Comparison of ENCODE assay signal across 9 mouse cellular contexts in genomic region chr19:47936938-47937337, GRCm38 (mm10). TPM values are rescaled to one million over a fixed set of nuclear protein-coding genes. Genes with fewer than 3 reads are reported as not detected.
DNase-seq lines count a peak whose midpoint lies in the region; ATAC-seq and TF ChIP-seq lines count a peak whose summit lies in the region.
"Had no signal": no experiment of that assay in that cellular context is flagged by ENCODE, and none has a peak within 500 bp of the region (broad histone marks: within the 10 kb centered on the region; RNA-seq: fewer than 3 reads in every experiment).

No protein-coding gene starts in this region.

- intact Hi-C loops in heart, adult 2 months (cut with DNase I), result no loop called here

- H3K4me2 ChIP-seq in hindbrain, embryonic 16.5 days (ENCODE audit: low read length), result peak overlapping the region; percentile 79
- peak overlapping the region; percentile 58 for H3K4me2 ChIP-seq in midbrain, embryonic 11.5 days

- no peak for ATAC-seq in hindbrain, embryonic 16.5 days
- ATAC-seq in midbrain, embryonic 11.5 days (ENCODE audit: low FRiP score), result no peak

- H3K27ac ChIP-seq in heart, embryonic 10.5 days, result no peak overlapping the region
- no peak overlapping the region for H3K27ac ChIP-seq in heart, adult 2 months
- no peak overlapping the region for H3K27ac ChIP-seq in cortical plate, adult 2 months (ENCODE audit: insufficient read depth, low read length)
- no peak overlapping the region for H3K27ac ChIP-seq in hindbrain, embryonic 16.5 days (ENCODE audit: low read depth, low read length)
- H3K27ac ChIP-seq in midbrain, embryonic 11.5 days (ENCODE audit: low read depth, low read length), result no peak overlapping the region

- H3K79me2 ChIP-seq in heart, adult 2 months (replicated peaks; ENCODE audit: control insufficient read depth, insufficient read depth, low read length), result no peaks in the 10 kb centered on the region

- H3K27me3 ChIP-seq in heart, embryonic 10.5 days (ENCODE audit: insufficient read depth, poor library complexity, severe bottlenecking), result peaks cover 22% of the 10 kb centered on the region; the same call in 1 of the 2 replicates
- peaks cover 1% of the 10 kb centered on the region; the same call in 1 of the 2 replicates for H3K27me3 ChIP-seq in heart, adult 2 months (ENCODE audit: control insufficient read depth, insufficient read depth, low read length)
- no peaks in the 10 kb centered on the region for H3K27me3 ChIP-seq in hindbrain, embryonic 16.5 days (replicated peaks; ENCODE audit: control insufficient read depth, insufficient read depth, low read length)
- H3K27me3 ChIP-seq in midbrain, embryonic 11.5 days (ENCODE audit: control insufficient read depth, insufficient read depth, low read length), result no peaks in the 10 kb centered on the region

- H3K4me1 ChIP-seq in heart, embryonic 10.5 days, result peaks cover 10% of the 10 kb centered on the region
- H3K4me1 ChIP-seq in heart, adult 2 months (ENCODE audit: control insufficient read depth, insufficient read depth, low read length), result no peaks in the 10 kb centered on the region; the same call in 1 of the 2 replicates
- H3K4me1 ChIP-seq in cortical plate, adult 2 months (ENCODE audit: control insufficient read depth, insufficient read depth, low read length), result no peaks in the 10 kb centered on the region; the same call in 1 of the 2 replicates
- H3K4me1 ChIP-seq in hindbrain, embryonic 16.5 days (ENCODE audit: control insufficient read depth, insufficient read depth, low read depth, low read length), result peaks cover 5% of the 10 kb centered on the region; the same call in 1 of the 2 replicates
- peaks cover 4% of the 10 kb centered on the region; the same call in 1 of the 2 replicates for H3K4me1 ChIP-seq in midbrain, embryonic 11.5 days (ENCODE audit: control insufficient read depth, insufficient read depth, low read length)

- H3K9ac ChIP-seq in heart, adult 2 months (ENCODE audit: low read depth, low read length), result no peak overlapping the region
- H3K9ac ChIP-seq in hindbrain, embryonic 16.5 days (ENCODE audit: low read depth, low read length), result no peak overlapping the region; the same call in 1 of the 2 replicates
- H3K9ac ChIP-seq in midbrain, embryonic 11.5 days (ENCODE audit: low read length), result no peak overlapping the region

- H3K4me3 ChIP-seq in heart, embryonic 10.5 days, result peak overlapping the region; percentile 53
- no peak overlapping the region for H3K4me3 ChIP-seq in heart, adult 2 months
- peak overlapping the region; percentile 21; the same call in 1 of the 2 replicates for H3K4me3 ChIP-seq in cortical plate, adult 2 months (ENCODE audit: insufficient read depth, low read length)
- H3K4me3 ChIP-seq in hindbrain, embryonic 16.5 days (ENCODE audit: low read length), result peak overlapping the region; percentile 50; the same call in 1 of the 2 replicates
- H3K4me3 ChIP-seq in midbrain, embryonic 11.5 days (ENCODE audit: low read depth, low read length), result no peak overlapping the region; the same call in 1 of the 2 replicates

- no peaks in the 10 kb centered on the region for H3K9me3 ChIP-seq in heart, embryonic 10.5 days
- no peaks in the 10 kb centered on the region for H3K9me3 ChIP-seq in hindbrain, embryonic 16.5 days (ENCODE audit: control insufficient read depth, low read length)
- H3K9me3 ChIP-seq in midbrain, embryonic 11.5 days (ENCODE audit: control insufficient read depth, low read length), result no peaks in the 10 kb centered on the region

- H3K36me3 ChIP-seq in heart, embryonic 10.5 days, result no peaks in the 10 kb centered on the region
- H3K36me3 ChIP-seq in heart, adult 2 months (ENCODE audit: control insufficient read depth, insufficient read depth, low read length), result no peaks in the 10 kb centered on the region
- no peaks in the 10 kb centered on the region for H3K36me3 ChIP-seq in hindbrain, embryonic 16.5 days (ENCODE audit: control insufficient read depth, insufficient read depth, low read length)
- no peaks in the 10 kb centered on the region for H3K36me3 ChIP-seq in midbrain, embryonic 11.5 days (ENCODE audit: control insufficient read depth, insufficient read depth, low read length)

- no peak for TF ChIP-seq CTCF in heart, adult 2 months (IDR thresholded peaks at IDR 0.05)
- TF ChIP-seq CTCF in cortical plate, adult 2 months (IDR thresholded peaks at IDR 0.05; ENCODE audit: extremely low read depth, insufficient read depth, low read length), result no peak

- TF ChIP-seq EP300 in heart, adult 2 months (IDR thresholded peaks at IDR 0.05; ENCODE audit: insufficient read depth, low read depth, low read length), result no peak

- TF ChIP-seq POLR2A in heart, adult 2 months (IDR thresholded peaks at IDR 0.05; ENCODE audit: insufficient read depth, low read depth, low read length), result no peak
- TF ChIP-seq POLR2A in cortical plate, adult 2 months (IDR thresholded peaks at IDR 0.05; ENCODE audit: extremely low read depth, insufficient read depth, low read length), result no peak

- no peak for DNase-seq in heart, embryonic 10.5 days (ENCODE audit: low spot score)
- DNase-seq in heart, adult 2 months, result no peak
- DNase-seq in midbrain, embryonic 11.5 days (ENCODE audit: low spot score, missing footprints), result peak; percentile 44
- DNase-seq in adrenal gland, adult (ENCODE audit: inconsistent age in 2 of 2, low spot score in 1 of 2), result no peak
- DNase-seq in thymus, postnatal 25 days, result no peak
- DNase-seq in spleen, postnatal 36 days (ENCODE audit: low spot score in 2 of 2), result no peak

- WGBS in heart, embryonic 10.5 days, result 68% methylated on average over 9 of the region's 9 CpGs
- 59% methylated on average over 9 of the region's 9 CpGs for WGBS in heart, adult 2 months
- WGBS in hindbrain, embryonic 16.5 days, result 54% methylated on average over 9 of the region's 9 CpGs
- WGBS in midbrain, embryonic 11.5 days, result 70% methylated on average over 9 of the region's 9 CpGs

RNA-seq across cellular contexts. Expression of gene Cfap58, which starts 0.5 kb away (rescaled TPM):
- polyA plus RNA-seq in heart, embryonic 10.5 days (2016; fragmentation: Nextera tagmentation; extraction: Ambion mirVana), result 0.10 and 0.23 TPM in 2 replicates
- 1 to 10 TPM; 1.9 to 2.1 TPM for total RNA-seq in heart, adult 2 months (2021)
- polyA plus RNA-seq in heart, adult 2 months (2012; rRNA removed), result 0.02 TPM in 1 of 2 replicates, not detected in the other
- 0.17 and 0.19 TPM in 2 replicates for polyA plus RNA-seq in cortical plate, adult 2 months (2012; rRNA removed)
- 0.60 and 0.88 TPM in 2 replicates for polyA plus RNA-seq in hindbrain, embryonic 16.5 days (2015; fragmentation: Nextera tagmentation; extraction: Ambion mirVana)
- polyA plus RNA-seq in midbrain, embryonic 11.5 days (2014; fragmentation: Nextera tagmentation; extraction: Ambion mirVana), result 0.14 and 0.20 TPM in 2 replicates
- polyA plus RNA-seq: large intestine, adult 2 months had no signal

RNA-seq across cellular contexts. Expression of gene Itprip, which starts 17.8 kb away (rescaled TPM):
- polyA plus RNA-seq in heart, embryonic 10.5 days (2016; fragmentation: Nextera tagmentation; extraction: Ambion mirVana), result 15.6 and 21.1 TPM in 2 replicates
- total RNA-seq in heart, adult 2 months (2021), result 10 to 100 TPM in 1 of 2 experiments, 1 to 10 TPM in 1; 8.5 to 11.7 TPM
- polyA plus RNA-seq in heart, adult 2 months (2012; rRNA removed), result 8.1 and 8.6 TPM in 2 replicates
- polyA plus RNA-seq in cortical plate, adult 2 months (2012; rRNA removed), result 0.78 and 0.79 TPM in 2 replicates
- 4.4 and 4.9 TPM in 2 replicates for polyA plus RNA-seq in hindbrain, embryonic 16.5 days (2015; fragmentation: Nextera tagmentation; extraction: Ambion mirVana)
- 11.8 and 13.2 TPM in 2 replicates for polyA plus RNA-seq in midbrain, embryonic 11.5 days (2014; fragmentation: Nextera tagmentation; extraction: Ambion mirVana)

RNA-seq across cellular contexts. Expression of gene Cfap43, which starts 17.9 kb away (rescaled TPM):
- 0.06 and 0.11 TPM in 2 replicates for polyA plus RNA-seq in heart, embryonic 10.5 days (2016; fragmentation: Nextera tagmentation; extraction: Ambion mirVana)
- not detected for total RNA-seq in heart, adult 2 months (2021)
- polyA plus RNA-seq in heart, adult 2 months (2012; rRNA removed), result 0.26 and 0.86 TPM in 2 replicates
- 0.44 and 0.94 TPM in 2 replicates for polyA plus RNA-seq in cortical plate, adult 2 months (2012; rRNA removed)
- polyA plus RNA-seq in hindbrain, embryonic 16.5 days (2015; fragmentation: Nextera tagmentation; extraction: Ambion mirVana), result 2.9 and 3.0 TPM in 2 replicates
- 0.05 and 0.07 TPM in 2 replicates for polyA plus RNA-seq in midbrain, embryonic 11.5 days (2014; fragmentation: Nextera tagmentation; extraction: Ambion mirVana)
- polyA plus RNA-seq: large intestine, adult 2 months had no signal

Comparison
In these comparisons a context has a peak if more than half of its experiments do, and no peak if none do; other contexts are left out.
1. H3K4me3 ChIP-seq: peak in heart, embryonic 10.5 days (single experiment), cortical plate, adult 2 months (single experiment) and hindbrain, embryonic 16.5 days (single experiment); none in heart, adult 2 months (single experiment) and midbrain, embryonic 11.5 days (single experiment).